Mouse (Mus musculus) cerebellum, adult 2 months (tissue): Measurements from ENCODE around the gene Arsj.

Experiments used
- CTCF ChIP-seq: fragments of 200-500 bp; IDR thresholded peaks from 2 replicates; pipeline ENCODE4 v1.5.1; 2011; ENCODE audit warnings: low read depth, mild to moderate bottlenecking, control low read depth, low read length, moderate library complexity, borderline replicate concordance; ENCODE audit not compliant: insufficient read depth
- POLR2A ChIP-seq: fragments of 200-500 bp; IDR thresholded peaks from 2 replicates; pipeline ENCODE4 v1.6.1; 2011; ENCODE audit warnings: low read length, control low read depth, borderline replicate concordance; ENCODE audit not compliant: insufficient read depth

DNA sequence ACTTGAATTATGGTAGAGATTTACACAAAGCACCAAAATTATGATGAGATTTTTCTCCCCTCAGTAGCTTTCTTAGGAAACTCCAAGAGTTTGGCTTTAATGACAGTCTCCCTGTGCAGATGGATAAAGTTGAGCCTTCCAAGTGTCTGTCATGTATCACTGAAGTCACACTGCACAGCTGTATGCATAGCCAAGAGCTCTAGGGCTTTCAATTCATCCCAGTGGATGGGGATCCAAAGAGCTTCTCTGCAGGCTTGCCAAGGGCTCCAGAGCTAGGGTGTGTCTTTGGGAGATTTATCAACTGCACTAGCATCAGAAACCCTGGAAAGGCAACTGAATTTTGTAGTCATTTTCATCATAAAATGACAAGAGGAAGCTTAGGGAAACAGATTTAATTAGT is 7.1 kb downstream of the Arsj start:
- no peak for TF ChIP-seq CTCF
- TF ChIP-seq POLR2A, result no peak
